Mouse (Mus musculus): Measurements from ENCODE around the gene Pdzd8. TPM values are rescaled to one million over a fixed set of nuclear protein-coding genes. Genes with fewer than 3 reads are reported as not detected.

The Pdzd8 gene
- polyA plus RNA-seq, 1 experiment = 5.1 TPM

DNA sequence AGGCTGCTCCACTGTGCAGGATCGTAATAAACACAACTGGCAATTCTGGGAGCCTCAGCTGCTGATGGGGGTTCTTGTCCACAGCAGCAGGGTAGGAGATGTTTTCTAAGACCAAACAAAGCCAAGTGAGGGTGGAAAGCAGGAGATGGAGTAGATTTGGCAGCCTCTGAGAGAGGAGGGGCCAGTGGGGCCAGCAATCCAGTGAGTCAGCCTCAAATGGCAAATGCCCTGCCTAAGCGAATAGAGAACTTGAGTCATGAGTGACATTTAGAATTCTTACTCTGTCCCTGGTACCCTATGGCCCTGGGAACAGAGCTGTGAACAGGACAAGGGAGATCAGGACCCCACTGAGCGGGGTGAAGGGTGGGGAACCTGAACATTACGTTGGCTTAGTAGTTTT, 97.4 kb downstream of the Pdzd8 start:
- 76% methylated on average over 4 of the region's 4 CpGs for WGBS
- no peaks in the 10 kb centered on the region for H3K36me3 ChIP-seq (ENCODE audit: control insufficient read depth, insufficient read depth, low read length)
- DNase-seq (ENCODE audit: low read depth in 1 of 2, low spot score in 2 of 2) = no peak
- H3K4me1 ChIP-seq (ENCODE audit: control insufficient read depth, insufficient read depth, insufficient read length) = no peaks in the 10 kb centered on the region
- H3K4me3 ChIP-seq (ENCODE audit: extremely low read depth, insufficient read depth, insufficient read length) = no peak overlapping the region
- no peak for TF ChIP-seq POLR2A (IDR thresholded peaks at IDR 0.05; ENCODE audit: low read depth, low read length)
- TF ChIP-seq CTCF (IDR thresholded peaks at IDR 0.05; ENCODE audit: extremely low read depth, insufficient read depth, insufficient read length, insufficient replicate concordance) = no peak
- no peaks in the 10 kb centered on the region for H3K27me3 ChIP-seq (ENCODE audit: control insufficient read depth, insufficient read depth, low read length)
- H3K27ac ChIP-seq (ENCODE audit: insufficient read depth, low read length) = no peak overlapping the region

Other genes with a start within 250 kb of the Pdzd8 start
- not detected in 2 replicates for gene Vax1, start 175.7 kb downstream of the Pdzd8 start, polyA plus RNA-seq (2012; rRNA removed)
- gene Kcnk18, start 126.6 kb downstream of the Pdzd8 start, polyA plus RNA-seq (2012; rRNA removed) = not detected in 2 replicates
- 0.65 and 0.81 TPM in 2 replicates for gene Slc18a2, start 84.9 kb downstream of the Pdzd8 start, polyA plus RNA-seq (2012; rRNA removed)
- gene Rps12-ps3, start 23.5 kb downstream of the Pdzd8 start, polyA plus RNA-seq (2012; rRNA removed) = 4,176 and 4,457 TPM in 2 replicates
- gene Emx2, start 112.6 kb upstream of the Pdzd8 start, polyA plus RNA-seq (2012; rRNA removed) = not detected in 2 replicates

Data from spleen, adult 2 months (tissue).